Mouse (Mus musculus) heart, adult 18-20 months (tissue): Measurements from ENCODE around the gene Satb2. TPM values are rescaled to one million over a fixed set of nuclear protein-coding genes. Genes with fewer than 3 reads are reported as not detected.
"Not testable (repeated sequence)": the region's sequence is repeated elsewhere in the genome, so short reads cannot be mapped to it uniquely, and the experiment has no call there.

Experiments
- DNase-seq, 2 experiments: peaks; one replicate each; pipeline ENCODE4 v3.0.0; 2021 to 2022; ENCODE audit warnings: mixed read lengths in 1 of 2
- total RNA-seq, 2 experiments: library from RNA; stranded (reverse); gene quantifications; 2 replicates each; pipeline ENCODE4 v1.2.3; 2021

Gene Satb2
- total RNA-seq, 2 experiments from 2014 or later: 0.21 to 0.22 TPM

GRCm38 (mm10) chr1:56833984-56834900, 144.2 kb downstream of the Satb2 start:
- DNase-seq: no peak

GRCm38 (mm10) chr1:56833307-56833706, 145.1 kb downstream of the Satb2 start:
- DNase-seq: no peak

- DNase-seq: no peak
Observed at GRCm38 (mm10) chr1:56832738-56833137, 145.7 kb downstream of the Satb2 start.

- no peak for DNase-seq
Observed at GRCm38 (mm10) chr1:56822735-56823134, 155.7 kb downstream of the Satb2 start.

GRCm38 (mm10) chr1:56822025-56822424, 156.4 kb downstream of the Satb2 start:
- no peak for DNase-seq

GRCm38 (mm10) chr1:56813506-56813905, 164.9 kb downstream of the Satb2 start:
- DNase-seq: no peak

GRCm38 (mm10) chr1:56812961-56813360, 165.5 kb downstream of the Satb2 start:
- DNase-seq: no peak

GRCm38 (mm10) chr1:56811486-56811885, 167.0 kb downstream of the Satb2 start:
- DNase-seq: no peak

GRCm38 (mm10) chr1:56806006-56806405, 172.4 kb downstream of the Satb2 start:
- no peak for DNase-seq

- DNase-seq: no peak
Observed at GRCm38 (mm10) chr1:56800611-56801010, 177.8 kb downstream of the Satb2 start.

GRCm38 (mm10) chr1:56795016-56795608, 183.3 kb downstream of the Satb2 start:
- no peak for DNase-seq

- DNase-seq: no peak
Observed at GRCm38 (mm10) chr1:56789641-56790040, 188.8 kb downstream of the Satb2 start.

GRCm38 (mm10) chr1:56782139-56782538, 196.3 kb downstream of the Satb2 start:
- DNase-seq: not testable (repeated sequence)

GRCm38 (mm10) chr1:56764205-56764604, 214.2 kb downstream of the Satb2 start:
- no peak for DNase-seq

GRCm38 (mm10) chr1:56761512-56761911, 216.9 kb downstream of the Satb2 start:
- no peak for DNase-seq

GRCm38 (mm10) chr1:56753283-56753682, 225.2 kb downstream of the Satb2 start:
- no peak for DNase-seq

- DNase-seq: no peak
Observed at GRCm38 (mm10) chr1:56750693-56751092, 227.8 kb downstream of the Satb2 start.

- DNase-seq: no peak
Observed at GRCm38 (mm10) chr1:56749629-56750311, 228.7 kb downstream of the Satb2 start.

GRCm38 (mm10) chr1:56748876-56749493, 229.5 kb downstream of the Satb2 start:
- no peak for DNase-seq
